In the genomic region with DNA sequence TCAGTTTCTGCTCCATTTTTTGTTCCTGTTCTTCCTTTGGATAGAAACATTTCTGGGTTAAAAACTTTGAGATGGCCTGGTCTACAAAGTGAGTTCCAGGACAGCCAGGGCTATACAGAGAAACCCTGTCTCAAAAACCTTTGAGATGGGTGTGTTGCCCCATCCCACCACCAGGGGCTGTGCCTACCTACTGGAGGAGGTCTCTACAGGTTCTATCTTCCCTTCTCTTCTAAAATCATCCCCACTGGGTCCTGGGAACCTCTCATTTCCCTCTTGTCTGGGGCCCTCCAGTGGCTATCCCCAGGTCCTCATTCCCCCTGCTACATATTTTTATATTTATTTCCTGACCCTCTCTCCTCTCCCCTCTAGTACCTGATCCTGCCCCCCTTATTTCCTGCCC, we compare ENCODE assay signal across 9 mouse cellular contexts. TPM values are rescaled to one million over a fixed set of nuclear protein-coding genes. Genes with fewer than 3 reads are reported as not detected.
DNase-seq lines count a peak whose midpoint lies in the region; ATAC-seq and TF ChIP-seq lines count a peak whose summit lies in the region.
"Had no signal": no experiment of that assay in that cellular context is flagged by ENCODE, and none has a peak within 500 bp of the region (broad histone marks: within the 10 kb centered on the region; RNA-seq: fewer than 3 reads in every experiment).

No protein-coding gene starts in this region.

- H3K9ac ChIP-seq in midbrain, postnatal 0 days (replicated peaks; ENCODE audit: low read length, poor library complexity, severe bottlenecking) = no peak overlapping the region
- H3K9ac ChIP-seq in midbrain, embryonic 16.5 days (ENCODE audit: low read depth, low read length) = no peak overlapping the region
- H3K9ac ChIP-seq in liver, embryonic 14.5 days (replicated peaks) = no peak overlapping the region
- H3K9ac ChIP-seq: heart, embryonic 13.5 days had no signal

- no peak overlapping the region for H3K4me2 ChIP-seq in midbrain, postnatal 0 days (ENCODE audit: low read depth, low read length, poor library complexity, severe bottlenecking)
- H3K4me2 ChIP-seq in midbrain, embryonic 16.5 days (ENCODE audit: low read length) = no peak overlapping the region
- H3K4me2 ChIP-seq in liver, embryonic 14.5 days (ENCODE audit: low read depth) = no peak overlapping the region
- H3K4me2 ChIP-seq: heart, embryonic 13.5 days had no signal

- no peaks in the 10 kb centered on the region for H3K27me3 ChIP-seq in midbrain, postnatal 0 days (ENCODE audit: insufficient read depth, low read length)
- no peaks in the 10 kb centered on the region for H3K27me3 ChIP-seq in midbrain, embryonic 16.5 days (ENCODE audit: control insufficient read depth, insufficient read depth, low read depth, low read length)
- H3K27me3 ChIP-seq in liver, embryonic 14.5 days (ENCODE audit: control insufficient read depth, insufficient read depth, low read length) = no peaks in the 10 kb centered on the region
- H3K27me3 ChIP-seq: heart, embryonic 13.5 days had no signal

- H3K9me3 ChIP-seq in midbrain, postnatal 0 days (ENCODE audit: low read length) = no peaks in the 10 kb centered on the region
- no peaks in the 10 kb centered on the region for H3K9me3 ChIP-seq in midbrain, embryonic 16.5 days (replicated peaks; ENCODE audit: control insufficient read depth, low read length, poor library complexity, severe bottlenecking)
- H3K9me3 ChIP-seq in liver, embryonic 14.5 days (ENCODE audit: control insufficient read depth, low read length) = no peaks in the 10 kb centered on the region
- H3K9me3 ChIP-seq: heart, embryonic 13.5 days had no signal

- no peak for ATAC-seq in midbrain, postnatal 0 days (ENCODE audit: low FRiP score)
- no peak for ATAC-seq in midbrain, embryonic 16.5 days
- no peak for ATAC-seq in liver, embryonic 14.5 days (ENCODE audit: insufficient read depth)

- DNase-seq in adrenal gland, adult (ENCODE audit: inconsistent age in 2 of 2, low spot score in 1 of 2) = peak; percentile 17 to 53
- no peak for DNase-seq in adrenal gland, adult 2 months
- DNase-seq in midbrain, postnatal 0 days (ENCODE audit: low spot score) = no peak
- DNase-seq in liver, embryonic 14.5 days (ENCODE audit: low read depth in 3 of 3, low spot score in 3 of 3) = no peak
- peak; percentile 68 to 83 for DNase-seq in spleen, postnatal 4 days (ENCODE audit: low spot score in 2 of 2)
- DNase-seq in urinary bladder, postnatal 36 days (ENCODE audit: low spot score in 2 of 2) = no peak
- no peak for DNase-seq in layer of hippocampus, adult 9-11 months

- TF ChIP-seq EP300 in liver, embryonic 14.5 days (IDR thresholded peaks at IDR 0.05; ENCODE audit: low read depth) = no peak

- H3K27ac ChIP-seq in midbrain, postnatal 0 days (ENCODE audit: low read depth, low read length) = no peak overlapping the region
- H3K27ac ChIP-seq in midbrain, embryonic 16.5 days (ENCODE audit: low read length) = no peak overlapping the region
- H3K27ac ChIP-seq in liver, embryonic 14.5 days = no peak overlapping the region
- H3K27ac ChIP-seq: heart, embryonic 13.5 days had no signal

- peak; percentile 40 for TF ChIP-seq CTCF in midbrain, postnatal 0 days (IDR thresholded peaks at IDR 0.05)
- TF ChIP-seq CTCF in liver, embryonic 14.5 days (IDR thresholded peaks at IDR 0.05; ENCODE audit: low read depth) = peak; percentile 81

- no peaks in the 10 kb centered on the region for H3K36me3 ChIP-seq in midbrain, postnatal 0 days (ENCODE audit: insufficient read depth, low read length)
- no peaks in the 10 kb centered on the region for H3K36me3 ChIP-seq in midbrain, embryonic 16.5 days (ENCODE audit: control insufficient read depth, insufficient read depth, low read length)
- no peaks in the 10 kb centered on the region for H3K36me3 ChIP-seq in liver, embryonic 14.5 days (replicated peaks; ENCODE audit: control insufficient read depth, insufficient read depth, low read depth)
- H3K36me3 ChIP-seq: heart, embryonic 13.5 days had no signal

- H3K4me3 ChIP-seq in midbrain, postnatal 0 days (ENCODE audit: low read depth, low read length) = no peak overlapping the region
- H3K4me3 ChIP-seq in midbrain, embryonic 16.5 days (ENCODE audit: low read depth, low read length) = no peak overlapping the region
- no peak overlapping the region for H3K4me3 ChIP-seq in liver, embryonic 14.5 days (ENCODE audit: insufficient read depth in 1 of 2, low read depth in 2 of 2, low read length in 2 of 2)
- H3K4me3 ChIP-seq: heart, embryonic 13.5 days had no signal

- H3K4me1 ChIP-seq in midbrain, postnatal 0 days (ENCODE audit: insufficient read depth, low read length) = no peaks in the 10 kb centered on the region
- H3K4me1 ChIP-seq in midbrain, embryonic 16.5 days (ENCODE audit: control insufficient read depth, insufficient read depth, low read length) = no peaks in the 10 kb centered on the region
- H3K4me1 ChIP-seq in liver, embryonic 14.5 days (replicated peaks; ENCODE audit: control insufficient read depth in 2 of 2, insufficient read depth in 2 of 2, low read length in 1 of 2) = peaks cover 0 to 6% of the 10 kb centered on the region in 2 experiments; a peak in 2 of 4 replicates

RNA-seq across cellular contexts. Expression of a gene that starts 41.1 kb away (rescaled TPM):
- total RNA-seq in adrenal gland, adult 2 months (2021) = 100 to 1,000 TPM; 128 to 150 TPM
- polyA plus RNA-seq in adrenal gland, adult 2 months (2012; rRNA removed) = 13.8 and 16.8 TPM in 2 replicates
- total RNA-seq in midbrain, postnatal 0 days (2014; rRNA removed) = 152 and 155 TPM in 2 replicates
- 397 and 411 TPM in 2 replicates for polyA plus RNA-seq in midbrain, postnatal 0 days (2015; fragmentation: Nextera tagmentation; extraction: Ambion mirVana)
- 396 and 416 TPM in 2 replicates for polyA plus RNA-seq in midbrain, embryonic 16.5 days (2015; fragmentation: Nextera tagmentation; extraction: Ambion mirVana)
- polyA plus RNA-seq in liver, embryonic 14.5 days (2012; rRNA removed) = 44.1 and 81.7 TPM in 2 replicates
- 293 and 298 TPM in 2 replicates for polyA plus RNA-seq in liver, embryonic 14.5 days (2014; fragmentation: Nextera tagmentation; extraction: Ambion mirVana)

Comparison
In these comparisons a context has a peak if more than half of its experiments do, and no peak if none do; other contexts are left out.
1. DNase-seq: peak in adrenal gland, adult (2 of 2) and spleen, postnatal 4 days (2 of 2); none in adrenal gland, adult 2 months (single experiment), midbrain, postnatal 0 days (single experiment), liver, embryonic 14.5 days (0 of 3), urinary bladder, postnatal 36 days (0 of 2) and layer of hippocampus, adult 9-11 months (single experiment).